Mouse (Mus musculus) MN1 (cell line): ENCODE results near the gene Trf.

Source experiments
- DNase-seq: peaks from one replicate; pipeline ENCODE4 v3.0.0-alpha.2; 2016; ENCODE audit warnings: low spot score

Gene Trf

DNA sequence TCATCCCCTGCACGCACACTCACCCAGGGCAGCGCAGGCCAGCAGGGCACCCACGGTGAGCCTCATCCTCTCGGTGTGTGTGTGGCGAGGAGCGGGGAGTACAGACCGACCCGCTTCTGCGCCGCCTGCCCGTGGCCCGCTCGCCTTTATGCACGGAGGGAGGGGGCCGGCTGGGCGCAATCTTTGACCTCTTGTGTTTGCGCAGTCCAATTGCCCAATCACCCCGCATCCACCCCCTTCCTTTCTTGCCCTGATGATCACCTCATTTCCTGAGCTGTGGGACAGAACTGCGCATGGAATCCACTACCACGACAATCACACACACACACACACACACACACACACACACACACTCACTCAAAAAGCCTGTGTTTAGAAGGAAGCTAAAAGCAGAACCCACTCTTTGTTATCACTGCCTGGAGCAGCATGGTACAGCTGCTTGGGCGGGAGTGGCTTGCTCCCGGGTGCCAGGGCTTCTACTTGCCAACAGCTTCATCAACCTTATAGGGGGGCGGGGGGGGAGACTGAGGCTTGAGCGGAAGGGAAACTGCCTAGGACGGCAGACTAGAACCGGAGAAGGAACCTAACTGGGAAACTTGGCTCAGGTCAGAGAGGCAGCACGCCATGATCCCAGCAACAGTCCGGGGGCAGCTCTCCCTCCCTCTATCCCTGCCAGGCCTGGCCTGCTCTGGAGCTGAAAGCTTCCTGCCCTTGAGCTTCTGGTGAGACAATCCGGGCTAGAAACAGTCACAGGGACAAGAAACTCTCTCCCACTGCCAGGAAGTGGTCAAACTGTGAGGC is at the start of gene Trf, which contains the start of gene Gm20425:
Gene Trf (minus strand): TSS at position 294 of the 801 bp plus-strand sequence.
Gene Gm20425 (minus strand): TSS at position 157 of the 801 bp plus-strand sequence.
- DNase-seq = no peak

DNA sequence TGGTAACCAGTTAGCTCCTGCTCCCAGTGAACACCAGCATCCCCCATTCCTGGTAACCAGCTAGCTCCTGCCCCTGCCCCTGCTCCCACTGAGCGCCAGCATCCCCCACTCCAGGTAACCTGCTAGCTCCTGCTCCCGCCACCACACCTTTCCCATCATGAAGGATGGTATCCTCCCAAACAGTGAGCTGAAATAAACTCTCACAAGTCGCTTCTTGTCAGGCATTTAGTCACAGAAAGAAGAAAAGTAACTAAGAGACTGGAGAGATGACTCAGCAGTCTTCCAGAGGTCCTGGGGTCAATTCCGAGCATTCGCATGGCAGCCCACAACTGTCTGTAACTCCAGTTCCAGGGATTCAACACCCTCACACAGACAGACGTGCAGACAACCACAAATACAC is 46.6 kb upstream of the Trf start:
- no peak for DNase-seq

DNA sequence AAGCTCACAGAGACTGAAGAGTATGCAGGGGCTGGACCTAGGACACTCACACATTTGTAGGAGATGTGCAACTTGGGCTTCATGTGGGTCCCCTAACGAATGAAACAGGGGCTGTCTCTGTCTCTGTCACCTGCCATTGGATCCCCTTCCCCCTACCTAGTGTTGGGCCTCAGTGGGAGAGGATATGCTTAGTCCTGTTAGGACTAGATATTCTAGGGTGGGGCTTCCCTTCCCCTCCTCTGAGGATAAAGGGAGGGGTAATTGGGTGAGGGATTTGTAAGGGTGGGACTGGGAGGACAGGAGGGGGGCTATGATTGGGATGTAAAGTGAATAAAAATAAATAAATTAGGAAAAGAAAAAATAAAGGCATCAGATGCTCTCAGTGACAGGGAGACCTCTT is 45.4 kb upstream of the Trf start:
- DNase-seq = no peak

DNA sequence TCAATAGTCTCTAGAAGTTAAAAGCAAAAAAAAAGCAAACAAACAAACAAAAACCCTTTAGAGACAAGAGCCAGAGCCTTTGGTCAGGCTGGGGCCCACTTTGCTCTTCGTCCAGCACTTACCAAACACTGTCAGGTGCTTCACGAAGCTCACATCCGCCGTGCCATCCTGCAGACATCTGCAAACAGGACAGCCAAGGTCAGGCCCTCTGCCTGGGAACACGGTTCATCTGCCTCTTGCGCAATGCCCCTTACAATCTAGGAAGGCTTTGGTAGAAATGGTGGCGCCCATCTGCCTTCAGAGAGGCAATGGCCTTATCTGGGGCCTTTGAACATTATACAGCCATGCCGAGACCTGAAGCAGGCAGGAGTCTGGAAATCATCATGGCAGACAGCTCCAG is 44.6 kb upstream of the Trf start:
- no peak for DNase-seq

DNA sequence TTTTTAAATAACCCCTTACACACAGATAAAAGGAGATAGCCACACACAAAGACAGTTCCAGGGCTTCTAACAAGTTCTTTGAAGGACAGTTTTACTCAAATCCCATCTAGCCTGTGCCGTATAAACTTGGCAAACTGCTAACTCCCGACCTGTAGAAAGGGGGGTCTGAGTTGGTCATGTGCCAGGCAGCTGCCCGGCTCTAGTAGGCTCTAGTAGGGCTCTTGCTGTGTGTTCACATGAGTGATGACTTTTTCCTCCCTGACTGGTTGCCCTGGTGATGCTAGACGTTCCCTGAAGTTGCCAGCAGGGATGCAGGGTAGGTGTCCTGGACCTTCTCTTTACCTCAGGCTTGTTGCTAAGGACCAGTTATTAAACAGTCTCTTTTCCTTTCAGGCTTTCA is 40.9 kb upstream of the Trf start:
- no peak for DNase-seq

DNA sequence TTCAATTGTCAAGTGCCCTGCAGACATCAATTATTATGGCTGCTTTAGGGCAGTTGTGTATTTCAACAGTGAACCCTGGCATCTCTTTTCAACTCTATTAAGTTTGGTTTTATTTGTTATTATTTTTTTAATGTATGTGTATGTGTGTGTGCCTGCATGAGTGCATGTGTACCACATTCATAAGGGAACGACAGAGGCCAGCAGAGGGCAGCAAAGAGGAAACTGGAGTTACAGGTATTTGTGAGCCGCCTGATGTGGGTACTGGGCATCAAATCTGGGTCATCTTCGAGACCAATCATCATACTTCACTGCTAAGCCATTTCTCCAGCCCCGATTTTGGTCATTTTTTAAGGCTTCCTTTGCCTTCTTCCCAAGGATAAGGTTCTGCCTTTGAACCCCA is 35.5 kb upstream of the Trf start:
- DNase-seq = no peak

DNA sequence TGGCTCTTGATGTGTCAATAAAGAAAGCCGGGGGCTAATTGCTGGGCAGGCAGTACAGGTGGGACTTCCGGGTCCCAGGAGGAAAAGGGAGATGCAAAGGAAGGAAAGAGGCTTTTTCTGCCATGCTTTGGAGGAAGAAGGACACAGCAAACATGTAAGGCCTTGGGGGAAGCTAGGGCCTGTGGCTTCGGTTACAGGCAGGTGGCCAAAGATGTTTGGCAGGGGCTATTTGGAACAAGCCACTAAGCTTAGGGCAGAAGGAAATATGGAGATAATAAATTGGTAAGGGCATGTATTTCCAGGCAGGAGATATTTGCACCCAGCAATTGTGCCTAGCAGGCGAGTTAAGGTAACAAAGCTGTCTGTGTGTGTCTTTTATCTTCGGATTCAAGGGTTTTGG is 22.7 kb upstream of the Trf start:
- DNase-seq = no peak

DNA sequence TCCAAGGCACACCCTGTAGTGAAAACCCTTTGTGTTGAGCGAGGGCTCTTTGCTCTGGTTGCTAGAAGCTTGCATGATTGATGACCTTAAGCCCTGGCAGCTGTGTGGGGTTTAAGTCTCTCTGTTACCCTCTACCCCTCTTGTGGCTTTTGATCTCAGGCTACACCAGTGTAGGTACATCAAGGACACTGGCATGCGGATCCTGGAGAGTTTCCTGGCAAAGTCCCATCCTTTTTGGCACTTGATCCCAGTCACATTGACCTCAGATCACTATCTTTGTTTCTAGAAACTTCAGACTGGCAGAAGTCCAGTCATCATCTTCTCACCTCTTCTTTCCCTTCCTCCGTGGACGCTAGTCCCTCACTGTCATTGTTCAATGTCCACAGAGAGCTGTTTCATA is 18.4 kb upstream of the Trf start:
- no peak for DNase-seq

DNA sequence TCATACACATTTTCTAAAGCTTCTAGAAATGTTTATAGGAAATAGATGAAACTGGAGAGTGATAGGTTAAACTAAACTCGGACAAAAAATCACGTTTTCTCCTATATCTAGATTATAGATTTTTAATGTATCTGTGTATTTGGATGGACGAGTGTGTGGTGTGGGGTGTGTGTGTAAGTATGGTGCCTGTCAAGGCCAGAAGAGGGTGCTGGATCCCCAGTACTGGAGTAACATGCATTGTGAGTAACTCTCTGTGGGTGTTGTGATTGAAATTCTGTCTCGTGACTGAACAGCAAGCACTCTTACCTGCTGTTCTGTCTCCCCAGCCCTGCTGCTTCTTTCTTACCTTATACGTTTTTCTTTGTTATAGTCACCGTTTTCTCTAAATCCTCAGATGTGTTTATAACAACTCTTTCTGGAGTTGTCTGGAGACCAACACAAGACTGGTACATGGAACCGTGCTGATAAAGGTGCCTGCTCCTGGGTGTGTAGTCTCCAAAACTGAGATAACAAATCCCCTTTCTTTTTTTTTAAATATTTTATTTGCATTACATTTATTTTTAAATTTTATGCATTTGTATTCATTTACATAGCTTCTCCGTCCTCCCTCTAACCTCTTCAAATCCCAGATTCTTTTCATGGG is 16.4 kb upstream of the Trf start:
- DNase-seq = no peak

DNA sequence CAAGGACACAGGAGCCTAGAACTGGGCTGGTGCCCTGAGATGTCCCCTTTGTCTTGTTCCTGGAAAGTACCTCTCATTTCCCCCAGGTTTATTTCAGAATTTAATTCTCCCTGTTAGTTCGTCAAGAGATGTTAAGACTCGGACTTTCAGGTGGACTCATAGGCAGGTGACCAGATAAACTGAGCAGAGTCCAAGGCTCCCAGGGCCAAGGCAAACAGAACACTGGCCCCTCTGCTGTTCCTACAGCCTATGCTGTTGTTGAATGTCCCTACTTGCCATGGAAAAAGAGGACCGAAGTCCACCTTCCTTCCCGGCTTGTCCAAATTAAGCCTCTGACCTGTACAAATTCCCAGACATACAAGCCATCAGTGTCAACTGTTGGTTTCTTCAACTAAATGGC is 13.4 kb upstream of the Trf start:
- DNase-seq = no peak

DNA sequence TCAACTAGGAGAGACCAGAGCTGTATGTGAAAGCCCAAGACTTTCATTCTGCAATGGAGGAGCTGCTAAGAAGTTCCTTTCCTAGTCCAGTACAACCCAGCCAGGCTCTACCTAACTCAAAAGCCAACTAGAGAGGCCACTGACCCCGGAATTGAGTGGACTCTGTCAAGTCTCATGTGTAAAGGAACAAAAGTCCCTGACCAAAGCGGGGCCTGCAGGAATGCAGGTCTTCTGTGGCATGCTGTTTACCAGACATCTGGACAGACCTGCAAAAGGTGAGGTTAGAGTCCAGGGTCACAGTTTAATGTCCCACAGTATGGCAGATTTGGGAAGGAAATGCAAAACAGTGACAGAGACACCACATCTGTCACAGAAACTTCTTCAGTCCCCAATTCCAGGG is 11.0 kb upstream of the Trf start:
- DNase-seq = no peak

DNA sequence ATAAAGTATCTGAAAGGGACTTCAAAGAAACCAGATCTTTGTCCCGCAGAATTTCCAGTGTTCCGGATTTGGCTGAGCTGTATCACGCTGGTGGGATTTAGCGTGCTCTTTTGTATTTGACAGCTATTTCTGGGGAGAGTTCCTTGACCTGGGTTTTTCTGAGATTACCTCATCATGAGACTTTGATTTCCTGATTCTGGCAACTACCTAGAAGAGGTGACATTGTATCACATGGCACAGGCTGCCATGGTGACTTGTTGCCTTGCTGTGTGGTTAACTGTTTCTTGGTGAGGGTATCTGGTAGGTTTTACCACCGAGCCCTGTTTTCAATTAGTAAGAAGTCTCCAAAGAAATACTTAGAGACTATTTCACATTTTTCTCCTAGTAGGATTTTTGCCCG is 9.2 kb upstream of the Trf start:
- no peak for DNase-seq

DNA sequence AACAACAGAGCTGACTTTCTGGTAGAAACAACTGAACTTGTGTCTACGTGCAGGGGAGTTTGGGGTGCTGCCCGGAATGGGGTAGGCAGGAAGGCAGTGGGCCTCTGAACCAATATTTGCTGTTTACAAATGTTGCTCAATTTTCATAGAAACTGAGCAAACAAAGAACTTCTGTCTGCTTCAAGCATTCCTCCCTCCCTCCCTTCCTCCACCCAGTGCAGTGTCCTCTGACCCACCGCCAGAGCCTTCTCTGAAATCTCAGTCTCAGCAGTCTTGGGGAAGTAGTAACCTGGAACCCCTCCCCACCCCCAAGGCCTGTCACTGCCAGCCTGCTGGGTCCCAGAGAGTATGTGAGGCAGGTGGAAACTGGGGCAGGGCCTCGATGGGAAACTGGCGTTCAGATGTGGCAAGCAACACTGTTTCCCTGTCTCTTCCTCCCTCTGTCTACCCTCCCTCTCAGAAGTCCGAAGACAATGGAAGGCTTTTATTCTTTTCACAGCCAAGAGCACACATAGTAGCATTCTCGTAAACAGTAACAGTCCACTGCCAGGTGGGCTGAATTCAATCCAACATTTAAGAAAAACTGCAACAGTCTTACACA is 4.4 kb upstream of the Trf start:
- no peak for DNase-seq

DNA sequence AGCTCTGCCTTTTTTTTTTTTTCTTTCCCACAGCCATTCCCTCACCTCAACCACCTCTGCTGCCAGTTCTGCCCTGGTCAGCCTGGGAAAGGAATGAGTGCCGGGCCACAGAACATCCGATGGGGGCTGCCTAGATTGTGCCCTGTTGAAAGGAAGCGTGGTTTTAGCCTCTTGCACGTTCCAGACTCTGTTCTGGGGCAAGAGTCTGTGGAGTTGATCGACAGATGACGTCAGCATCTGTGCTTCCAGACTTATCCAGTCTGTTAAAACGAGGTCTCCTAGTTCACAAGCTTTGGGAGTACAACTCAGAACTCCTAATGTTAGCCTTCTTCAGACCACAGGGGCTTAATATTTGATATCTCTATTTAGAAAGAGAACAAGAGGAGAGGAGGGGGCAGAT is 3.8 kb upstream of the Trf start:
- no peak for DNase-seq

DNA sequence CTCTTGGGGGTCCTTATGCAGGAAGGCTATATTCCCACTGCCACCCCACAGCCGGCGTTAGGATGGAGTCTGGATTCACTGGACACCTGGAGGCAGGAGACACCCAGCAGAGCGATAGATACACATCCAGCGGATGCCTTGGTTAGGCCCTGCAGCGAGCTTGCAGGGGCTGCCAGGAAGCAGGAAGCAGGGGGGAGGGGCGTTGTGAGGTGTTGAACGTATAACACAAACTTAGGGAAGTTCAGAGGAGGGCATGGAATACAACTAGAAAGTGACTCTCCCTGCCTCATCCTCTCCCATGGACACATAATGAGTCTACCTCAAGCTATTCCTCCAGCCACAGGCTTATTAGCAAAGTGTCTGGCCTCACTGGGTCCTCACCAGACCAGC is 2.8 kb upstream of the Trf start:
- no peak for DNase-seq

DNA sequence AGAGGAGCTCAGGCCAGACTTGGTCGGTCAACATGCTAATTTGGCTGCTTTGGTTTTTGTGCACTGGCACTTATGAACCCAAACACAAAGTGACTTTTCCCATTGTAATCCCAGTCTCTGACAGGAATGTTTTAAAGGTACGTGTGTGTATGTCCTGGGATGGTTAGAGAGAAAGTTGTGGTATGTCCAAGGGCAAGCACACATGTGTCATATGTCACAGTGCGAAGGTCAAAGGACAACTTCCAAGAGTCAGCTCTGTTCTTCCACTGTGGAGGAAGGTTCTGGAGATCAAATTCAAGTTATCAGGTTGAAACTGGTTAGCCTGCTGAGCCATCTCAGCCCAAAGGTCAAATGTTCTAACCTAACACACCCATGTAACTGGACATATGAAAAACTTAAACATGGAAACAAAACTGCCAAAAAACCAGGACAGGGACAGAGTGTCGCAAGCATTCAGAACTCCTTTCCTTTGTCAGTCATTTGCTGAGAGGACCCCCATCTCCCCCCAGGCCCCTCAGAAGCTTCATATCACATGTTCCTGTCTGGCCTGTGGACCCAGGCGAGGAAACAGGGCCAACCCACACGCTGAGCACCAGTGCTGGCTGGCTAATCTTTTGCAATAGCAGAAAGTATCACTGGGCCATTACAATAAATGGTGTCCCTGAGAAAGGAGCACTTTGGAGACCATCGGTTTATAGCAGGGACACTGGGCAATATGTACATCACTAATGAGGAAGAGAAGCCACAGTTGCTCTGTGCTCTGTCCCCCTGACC is 2.2 kb upstream of the Trf start:
- DNase-seq = no peak

DNA sequence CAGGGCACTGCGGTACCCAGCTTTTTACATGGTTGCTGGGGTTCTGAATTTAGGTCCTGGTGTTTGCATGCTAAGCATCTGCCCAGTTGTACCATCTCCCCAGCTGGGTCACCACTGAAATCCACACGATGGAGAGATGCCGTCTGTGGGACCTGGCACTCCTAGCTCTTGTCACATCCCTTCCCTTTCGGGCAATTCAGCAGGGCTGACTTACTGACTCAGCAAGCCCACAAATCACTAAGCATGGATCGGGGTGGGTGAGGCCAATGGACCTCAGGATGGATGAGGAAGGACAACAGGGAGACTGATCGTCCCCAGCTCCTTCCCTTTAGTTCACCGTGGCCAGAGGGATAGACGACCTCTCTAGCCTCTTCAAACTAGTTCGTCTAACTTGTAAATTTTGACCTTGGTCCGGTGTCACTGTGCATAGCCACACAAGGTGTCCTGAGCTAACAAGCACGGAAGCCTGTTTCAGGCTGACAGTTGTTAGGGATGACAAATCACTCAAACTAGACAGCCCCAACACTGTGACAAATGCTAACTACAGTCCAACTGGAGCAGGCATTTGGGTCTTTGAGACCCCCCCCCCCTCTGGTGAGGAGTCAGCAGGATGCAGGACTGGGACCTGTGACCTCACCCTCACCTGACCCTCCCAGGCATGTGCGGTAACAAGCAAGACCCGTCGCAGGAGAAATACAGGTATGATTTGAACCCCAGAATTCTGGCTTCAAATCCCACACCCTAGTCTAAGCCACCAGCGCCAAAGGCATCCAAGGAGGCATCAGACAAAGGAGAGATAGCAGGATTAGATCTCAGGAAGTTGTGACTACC is 992 bp downstream of the Trf start:
- no peak for DNase-seq

DNA sequence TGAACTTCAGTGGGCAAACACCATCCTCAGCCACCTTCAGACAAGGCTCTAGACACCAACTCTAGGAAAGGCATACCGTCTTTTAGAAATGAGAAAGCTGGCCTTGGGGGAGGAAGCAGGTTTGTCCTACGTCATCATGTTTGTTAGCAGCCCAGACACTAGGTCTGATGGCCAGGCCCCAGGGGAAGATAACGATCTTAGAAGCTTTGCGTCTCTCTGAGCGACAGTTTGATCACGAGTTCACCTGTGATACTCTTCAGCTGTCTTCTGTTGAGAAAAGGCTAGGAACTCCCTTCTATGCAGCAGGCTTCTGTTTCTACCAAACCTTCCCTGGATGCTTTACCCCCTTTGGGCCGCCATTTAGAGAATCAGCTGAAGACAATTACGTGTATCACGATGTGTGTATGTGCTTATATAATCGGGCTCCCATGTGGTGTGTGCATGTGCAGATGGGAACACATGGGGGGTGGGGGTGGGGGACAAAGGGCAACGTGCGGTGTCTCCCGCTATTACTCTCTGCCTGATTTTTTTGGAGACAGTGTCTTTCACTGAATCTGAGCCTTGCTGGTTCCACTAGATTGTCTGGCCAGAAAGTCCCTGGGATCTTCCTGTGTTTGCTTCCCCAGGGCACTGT is 1.8 kb downstream of the Trf start:
- no peak for DNase-seq

DNA sequence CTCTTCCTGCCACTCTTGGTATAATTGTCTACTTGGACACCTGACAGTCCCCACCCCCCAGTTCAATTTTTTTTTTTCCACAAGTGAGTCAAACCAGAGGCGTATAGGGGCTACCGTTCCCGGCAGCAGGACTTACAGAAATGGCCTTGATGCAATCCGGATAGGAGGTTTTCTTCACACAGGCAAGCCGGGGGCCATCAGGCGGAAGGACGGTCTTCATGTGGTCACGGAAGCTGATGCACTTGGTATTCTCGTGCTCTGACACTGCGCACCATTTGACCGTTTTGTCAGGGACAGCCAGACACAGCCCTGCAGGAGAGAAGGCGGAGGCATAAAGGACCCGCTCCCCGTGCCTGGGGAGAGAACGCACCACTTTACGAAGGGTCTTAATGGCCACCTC is 2.5 kb downstream of the Trf start:
- DNase-seq = no peak

DNA sequence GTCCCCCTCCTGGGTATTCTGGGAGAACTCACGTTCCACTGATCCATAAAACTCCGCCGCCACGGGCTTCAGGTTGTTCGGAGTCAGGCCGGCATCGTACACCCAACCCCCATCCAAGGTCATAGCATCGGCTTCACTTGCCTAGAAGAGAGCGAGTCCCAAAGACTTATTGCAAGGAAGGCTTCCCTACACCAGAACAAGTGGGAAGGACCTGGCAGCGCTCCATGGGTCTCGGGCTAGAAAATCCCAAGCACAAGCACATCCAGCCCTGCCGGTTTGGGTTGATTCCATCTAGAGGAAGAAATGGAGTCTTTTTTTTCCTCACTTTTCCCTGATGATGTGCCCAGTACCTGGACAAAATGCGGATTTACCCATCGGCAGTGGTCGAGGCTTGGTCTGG is 3.4 kb downstream of the Trf start:
- no peak for DNase-seq

DNA sequence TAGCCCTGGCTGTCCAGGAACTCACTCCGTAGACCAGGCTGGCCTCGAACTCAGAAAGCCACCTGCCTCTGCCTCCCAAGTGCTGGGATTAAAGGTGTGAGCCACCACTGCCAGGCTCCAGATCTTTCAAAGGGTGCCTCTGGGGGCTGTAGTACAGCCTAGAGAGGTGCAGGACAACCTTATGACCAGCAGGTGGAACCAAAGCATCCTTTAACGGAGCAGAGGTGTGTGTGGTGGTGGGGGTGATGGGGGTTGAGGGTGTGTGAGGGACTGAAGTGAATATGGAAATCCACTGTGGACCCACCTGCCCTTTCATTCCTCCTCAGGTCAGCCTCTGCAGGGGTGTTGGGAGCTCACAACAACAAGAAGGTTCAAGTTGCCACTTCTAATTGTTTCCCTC is 4.8 kb downstream of the Trf start:
- DNase-seq = no peak
